Mouse (Mus musculus): ENCODE measurements around the gene Stab2. TPM values are rescaled to one million over a fixed set of nuclear protein-coding genes. Genes with fewer than 3 reads are reported as not detected.

The Stab2 gene
- polyA plus RNA-seq (2016; fragmentation: Nextera tagmentation; extraction: Ambion mirVana) = 0.71 and 4.0 TPM in 2 replicates

- H3K27ac ChIP-seq = no peak within 1 kb of the TSS
- H3K4me3 ChIP-seq = no peak within 1 kb of the TSS
- H3K36me3 ChIP-seq = no peaks in the 10 kb centered on the region
- no peaks in the 10 kb centered on the region for H3K4me1 ChIP-seq
- DNase-seq (ENCODE audit: low spot score) = no peak
- no peaks in the 10 kb centered on the region for H3K9me3 ChIP-seq
- WGBS = 61% methylated on average over 8 of the region's 8 CpGs
- no peaks in the 10 kb centered on the region for H3K27me3 ChIP-seq (ENCODE audit: insufficient read depth, poor library complexity, severe bottlenecking)
Measured at GRCm38 (mm10) chr10:87007385-87008214, at the start of gene Stab2. Stab2 (minus strand) TSS chr10:87008025.

GRCm38 (mm10) chr10:87051714-87052113, 43.9 kb upstream of the Stab2 start:
- WGBS = 53% methylated on average over 4 of the region's 4 CpGs
- Histone ChIP-seq H3K9me3 (no peaks in the 10 kb centered on the region), H3K4me1 (peaks cover 3% of the 10 kb centered on the region; the same call in 1 of the 2 replicates), H3K27me3 (ENCODE audit: insufficient read depth, poor library complexity, severe bottlenecking) (peaks cover 26% of the 10 kb centered on the region), H3K27ac (no peak overlapping the region), H3K4me3 (no peak overlapping the region), H3K36me3 (no peaks in the 10 kb centered on the region)
- DNase-seq (ENCODE audit: low spot score) = no peak

- peaks cover 10% of the 10 kb centered on the region for H3K27me3 ChIP-seq (ENCODE audit: insufficient read depth, poor library complexity, severe bottlenecking)
- H3K4me1 ChIP-seq = peaks cover 6% of the 10 kb centered on the region
- H3K36me3 ChIP-seq = no peaks in the 10 kb centered on the region
- no peak for DNase-seq (ENCODE audit: low spot score)
- 73% methylated on average over 3 of the region's 3 CpGs for WGBS
- H3K4me3 ChIP-seq = no peak overlapping the region
- no peaks in the 10 kb centered on the region for H3K9me3 ChIP-seq
- H3K27ac ChIP-seq = no peak overlapping the region
Measured at GRCm38 (mm10) chr10:87049179-87049578, 41.4 kb upstream of the Stab2 start.

- no peaks in the 10 kb centered on the region for H3K9me3 ChIP-seq
- WGBS = 80% methylated on average over 10 of the region's 10 CpGs
- no peaks in the 10 kb centered on the region for H3K36me3 ChIP-seq
- H3K27ac ChIP-seq = no peak overlapping the region
- peaks cover 3% of the 10 kb centered on the region; the same call in 1 of the 2 replicates for H3K4me1 ChIP-seq
- peaks cover 20% of the 10 kb centered on the region for H3K27me3 ChIP-seq (ENCODE audit: insufficient read depth, poor library complexity, severe bottlenecking)
- no peak overlapping the region for H3K4me3 ChIP-seq
- DNase-seq (ENCODE audit: low spot score) = no peak
Measured at GRCm38 (mm10) chr10:87046931-87047468, 39.2 kb upstream of the Stab2 start.

- peaks cover 24% of the 10 kb centered on the region for H3K27me3 ChIP-seq (ENCODE audit: insufficient read depth, poor library complexity, severe bottlenecking)
- no peak for DNase-seq (ENCODE audit: low spot score)
- peak overlapping the region; percentile 37; the same call in 1 of the 2 replicates for H3K27ac ChIP-seq
- no peaks in the 10 kb centered on the region for H3K9me3 ChIP-seq
- H3K36me3 ChIP-seq = no peaks in the 10 kb centered on the region
- 29% methylated on average over 6 of the region's 6 CpGs for WGBS
- peaks cover 3% of the 10 kb centered on the region; the same call in 1 of the 2 replicates for H3K4me1 ChIP-seq
- H3K4me3 ChIP-seq = no peak overlapping the region
Measured at GRCm38 (mm10) chr10:87046469-87046868, 38.6 kb upstream of the Stab2 start.

GRCm38 (mm10) chr10:87045273-87045672, 37.4 kb upstream of the Stab2 start:
- peaks cover 3% of the 10 kb centered on the region; the same call in 1 of the 2 replicates for H3K4me1 ChIP-seq
- H3K27me3 ChIP-seq (ENCODE audit: insufficient read depth, poor library complexity, severe bottlenecking) = peaks cover 28% of the 10 kb centered on the region
- H3K9me3 ChIP-seq = no peaks in the 10 kb centered on the region
- DNase-seq (ENCODE audit: low spot score) = no peak
- no peak overlapping the region for H3K27ac ChIP-seq
- H3K4me3 ChIP-seq = no peak overlapping the region
- H3K36me3 ChIP-seq = no peaks in the 10 kb centered on the region
- 35% methylated on average over 3 of the region's 3 CpGs for WGBS

- DNase-seq (ENCODE audit: low spot score) = no peak
- peaks cover 23% of the 10 kb centered on the region for H3K4me1 ChIP-seq
- 87% methylated on average over 7 of the region's 7 CpGs for WGBS
- H3K4me3 ChIP-seq = no peak overlapping the region
- peaks cover 28% of the 10 kb centered on the region for H3K27me3 ChIP-seq (ENCODE audit: insufficient read depth, poor library complexity, severe bottlenecking)
- H3K36me3 ChIP-seq = no peaks in the 10 kb centered on the region
- no peaks in the 10 kb centered on the region for H3K9me3 ChIP-seq
- H3K27ac ChIP-seq = no peak overlapping the region
Measured at GRCm38 (mm10) chr10:87041265-87041664, 33.4 kb upstream of the Stab2 start.

GRCm38 (mm10) chr10:87039800-87040199, 32.0 kb upstream of the Stab2 start:
- no peak for DNase-seq (ENCODE audit: low spot score)
- Histone ChIP-seq H3K4me3 (no peak overlapping the region), H3K27ac (peak overlapping the region; percentile 5; the same call in 1 of the 2 replicates), H3K27me3 (ENCODE audit: insufficient read depth, poor library complexity, severe bottlenecking) (peaks cover 36% of the 10 kb centered on the region), H3K36me3 (no peaks in the 10 kb centered on the region), H3K4me1 (peaks cover 23% of the 10 kb centered on the region), H3K9me3 (no peaks in the 10 kb centered on the region)
- WGBS = 51% methylated on average over 3 of the region's 3 CpGs

GRCm38 (mm10) chr10:87039340-87039739, 31.5 kb upstream of the Stab2 start:
- peaks cover 36% of the 10 kb centered on the region for H3K27me3 ChIP-seq (ENCODE audit: insufficient read depth, poor library complexity, severe bottlenecking)
- H3K9me3 ChIP-seq = no peaks in the 10 kb centered on the region
- H3K27ac ChIP-seq = peak overlapping the region; percentile 5; the same call in 1 of the 2 replicates
- H3K4me3 ChIP-seq = no peak overlapping the region
- peak; percentile 77 for DNase-seq (ENCODE audit: low spot score)
- peaks cover 23% of the 10 kb centered on the region for H3K4me1 ChIP-seq
- H3K36me3 ChIP-seq = no peaks in the 10 kb centered on the region
- 54% methylated on average over 6 of the region's 6 CpGs for WGBS

GRCm38 (mm10) chr10:87037062-87037461, 29.2 kb upstream of the Stab2 start:
- WGBS = 37% methylated on average over 5 of the region's 5 CpGs
- Histone ChIP-seq H3K27ac (no peak overlapping the region), H3K9me3 (no peaks in the 10 kb centered on the region)

GRCm38 (mm10) chr10:87036271-87036703, 28.5 kb upstream of the Stab2 start:
- Histone ChIP-seq H3K4me1 (peaks cover 23% of the 10 kb centered on the region), H3K27me3 (ENCODE audit: insufficient read depth, poor library complexity, severe bottlenecking) (peaks cover 11% of the 10 kb centered on the region), H3K4me3 (no peak overlapping the region), H3K27ac (peak overlapping the region; percentile 52; the same call in 1 of the 2 replicates), H3K9me3 (no peaks in the 10 kb centered on the region), H3K36me3 (no peaks in the 10 kb centered on the region)
- 45% methylated on average over 14 of the region's 14 CpGs for WGBS
- no peak for DNase-seq (ENCODE audit: low spot score)

More at GRCm38 (mm10) chr10:87037062-87037461, 29.2 kb upstream of the Stab2 start:
- Histone ChIP-seq H3K27me3 (ENCODE audit: insufficient read depth, poor library complexity, severe bottlenecking) (peaks cover 17% of the 10 kb centered on the region), H3K4me3 (no peak overlapping the region), H3K4me1 (peaks cover 23% of the 10 kb centered on the region), H3K36me3 (no peaks in the 10 kb centered on the region)
- no peak for DNase-seq (ENCODE audit: low spot score)

GRCm38 (mm10) chr10:87035866-87036265, 28.0 kb upstream of the Stab2 start:
- H3K27ac ChIP-seq = 0 out of 2 replicates have a peak overlapping the region, but pooled peaks have one; percentile 52
- no peak overlapping the region for H3K4me3 ChIP-seq
- no peak for DNase-seq (ENCODE audit: low spot score)
- H3K27me3 ChIP-seq (ENCODE audit: insufficient read depth, poor library complexity, severe bottlenecking) = peaks cover 11% of the 10 kb centered on the region
- H3K36me3 ChIP-seq = no peaks in the 10 kb centered on the region
- peaks cover 23% of the 10 kb centered on the region for H3K4me1 ChIP-seq
- no peaks in the 10 kb centered on the region for H3K9me3 ChIP-seq
- WGBS = 78% methylated on average over 15 of the region's 15 CpGs

GRCm38 (mm10) chr10:87032768-87033167, 24.9 kb upstream of the Stab2 start:
- DNase-seq (ENCODE audit: low spot score) = no peak
- Histone ChIP-seq H3K4me3 (no peak overlapping the region), H3K27ac (no peak overlapping the region), H3K4me1 (peaks cover 15% of the 10 kb centered on the region), H3K9me3 (no peaks in the 10 kb centered on the region), H3K36me3 (no peaks in the 10 kb centered on the region), H3K27me3 (ENCODE audit: insufficient read depth, poor library complexity, severe bottlenecking) (peaks cover 18% of the 10 kb centered on the region)
- 80% methylated on average over 8 of the region's 8 CpGs for WGBS

Measured in heart, embryonic 10.5 days (tissue).